Mouse (Mus musculus): ENCODE results near the gene Zhx3.

Zhx3 gene

DNA sequence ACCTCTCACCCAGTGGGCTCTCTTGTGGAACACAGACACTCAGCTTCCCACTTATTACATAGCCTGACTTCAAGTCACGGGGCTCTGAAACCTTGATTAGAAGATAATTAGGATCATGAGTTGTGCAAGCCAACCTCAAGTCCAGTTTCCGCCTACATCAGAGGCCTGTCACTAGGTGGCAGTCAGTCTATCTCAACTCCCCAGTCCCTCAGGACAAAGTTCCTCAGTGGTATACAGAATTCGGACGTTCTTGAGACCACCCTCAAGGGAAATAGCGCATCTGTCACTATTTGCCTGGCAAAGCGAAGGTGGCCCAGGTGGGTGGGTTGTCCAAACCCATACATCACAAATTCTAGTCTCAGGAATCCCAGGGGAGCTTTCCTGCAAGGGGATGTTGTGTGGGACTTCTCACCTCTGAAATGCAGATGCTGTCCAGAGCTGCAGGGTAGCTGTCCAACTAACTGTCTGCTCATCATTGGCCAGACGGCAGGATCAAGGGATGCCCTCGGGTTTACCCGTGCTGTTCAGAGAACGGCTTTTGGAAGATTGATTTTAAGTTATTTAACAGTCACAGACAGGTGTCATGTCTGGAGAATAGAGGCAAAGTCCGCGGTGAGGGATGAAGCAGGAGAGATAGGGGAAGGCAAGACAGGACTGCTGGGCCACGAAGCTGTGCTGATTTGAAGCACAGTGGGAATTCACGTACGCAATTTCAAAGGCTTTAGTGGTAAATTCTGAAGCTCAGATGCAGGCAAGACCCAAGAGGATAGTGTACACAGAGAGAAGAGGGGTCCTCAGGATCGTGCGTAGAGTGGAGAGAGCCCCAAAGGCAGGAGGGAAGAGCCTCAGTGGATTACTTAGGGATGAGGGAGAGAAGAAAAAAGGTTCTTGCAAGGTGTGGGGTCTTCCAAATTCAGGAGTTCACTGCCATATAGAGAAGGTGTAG is 142.7 kb downstream of the Zhx3 start:
- no peak for DNase-seq (ENCODE audit: low spot score)

DNA sequence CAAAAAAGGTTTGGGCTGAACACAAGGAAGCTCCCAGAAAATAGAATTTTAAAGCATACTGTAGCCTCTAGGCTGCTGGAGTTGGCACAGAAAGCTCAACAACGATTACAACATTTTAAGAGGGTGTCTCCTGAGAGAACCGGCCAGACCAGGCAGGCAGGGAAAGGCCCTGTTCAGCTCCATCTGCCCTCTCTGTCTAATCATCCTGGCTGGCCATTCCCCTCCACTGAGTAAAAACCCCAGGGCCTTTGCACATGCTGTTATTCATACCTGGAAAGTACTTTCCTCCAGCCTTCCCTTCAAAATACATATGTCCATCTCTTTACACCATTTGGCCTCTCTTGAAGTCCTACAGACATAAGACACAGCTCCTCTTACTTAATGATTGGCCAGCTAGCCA is 143.4 kb downstream of the Zhx3 start:
- DNase-seq (ENCODE audit: low spot score) = no peak

GRCm38 (mm10) chr2:160728972-160729371 is 143.8 kb downstream of the Zhx3 start:
- no peak for DNase-seq (ENCODE audit: low spot score)

DNA sequence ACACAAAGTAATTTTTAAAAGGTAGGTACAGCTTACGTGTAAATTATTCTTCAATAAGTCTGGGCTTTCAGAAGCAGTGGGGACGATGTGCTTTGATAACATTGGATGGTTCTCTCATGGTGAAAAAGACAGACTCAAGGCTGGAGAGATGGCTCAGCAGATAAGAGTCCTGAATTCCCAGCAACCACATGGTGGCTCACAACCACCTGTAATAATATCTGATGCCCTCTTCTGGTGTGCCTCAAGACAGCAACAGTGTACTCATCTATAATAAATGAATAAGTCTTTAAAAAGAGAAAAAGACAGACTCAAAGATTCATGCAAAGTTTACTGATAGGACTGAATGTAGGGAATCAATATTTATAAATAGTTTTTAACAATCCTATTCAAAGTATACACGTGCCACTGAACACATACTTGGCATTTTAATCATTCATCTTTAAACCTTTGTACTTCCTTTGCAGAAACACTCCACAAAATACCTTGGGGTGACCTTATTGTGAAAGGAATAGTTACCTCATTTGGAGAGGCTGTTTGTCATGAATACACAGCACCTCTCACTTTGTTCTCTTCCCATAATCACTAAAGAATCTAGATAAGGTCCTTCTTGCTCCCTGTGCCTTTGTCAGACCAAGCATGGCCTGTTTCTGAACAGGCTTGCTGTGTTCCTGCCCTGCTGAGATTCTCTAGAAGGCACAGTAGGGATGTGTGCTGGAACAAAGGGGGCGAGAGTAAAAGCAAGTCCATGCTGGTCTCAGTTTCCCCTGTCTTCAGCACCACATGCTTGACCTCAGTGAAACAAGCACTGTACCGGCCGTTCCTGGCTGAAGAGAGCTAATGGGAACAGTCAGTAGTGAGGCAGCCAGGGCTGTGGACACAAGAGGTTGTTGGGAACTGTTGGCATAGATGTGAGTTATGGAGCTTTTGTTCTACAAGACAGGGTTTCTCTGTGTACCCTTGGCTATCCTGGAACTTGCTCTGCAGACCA is 146.6 kb downstream of the Zhx3 start:
- no peak for DNase-seq (ENCODE audit: low spot score)

DNA sequence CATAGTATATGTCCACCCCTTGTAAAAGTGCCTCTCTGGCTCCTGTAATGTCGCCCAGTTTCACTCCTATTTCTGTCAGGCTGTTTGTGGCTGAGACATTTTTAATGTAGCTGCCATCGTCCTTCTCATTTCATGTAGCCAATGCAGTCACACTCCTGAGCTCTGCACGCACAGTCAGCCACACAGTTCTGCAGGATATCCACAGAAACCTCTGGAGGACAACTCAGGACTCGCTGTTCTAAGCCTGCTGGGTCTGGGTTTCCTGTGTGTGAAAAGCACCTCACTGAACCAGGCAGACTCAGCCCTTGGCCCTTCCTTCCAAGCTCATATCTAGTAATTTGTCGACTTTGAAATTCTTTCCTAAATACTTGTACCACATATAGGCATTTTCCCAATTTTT is 148.3 kb downstream of the Zhx3 start:
- DNase-seq (ENCODE audit: low spot score) = no peak

GRCm38 (mm10) chr2:160723613-160724375 is 149.0 kb downstream of the Zhx3 start:
- no peak for DNase-seq (ENCODE audit: low spot score)

GRCm38 (mm10) chr2:160722714-160723113 is 150.1 kb downstream of the Zhx3 start:
- DNase-seq (ENCODE audit: low spot score) = no peak

- no peak for DNase-seq (ENCODE audit: low spot score)
Measured at GRCm38 (mm10) chr2:160718811-160719210, 154.0 kb downstream of the Zhx3 start.

GRCm38 (mm10) chr2:160717269-160717668 is 155.5 kb downstream of the Zhx3 start:
- no peak for DNase-seq (ENCODE audit: low spot score)

- no peak for DNase-seq (ENCODE audit: low spot score)
Measured at GRCm38 (mm10) chr2:160715463-160716030, 157.3 kb downstream of the Zhx3 start.

GRCm38 (mm10) chr2:160707673-160708072 is 165.1 kb downstream of the Zhx3 start:
- no peak for DNase-seq (ENCODE audit: low spot score)

DNA sequence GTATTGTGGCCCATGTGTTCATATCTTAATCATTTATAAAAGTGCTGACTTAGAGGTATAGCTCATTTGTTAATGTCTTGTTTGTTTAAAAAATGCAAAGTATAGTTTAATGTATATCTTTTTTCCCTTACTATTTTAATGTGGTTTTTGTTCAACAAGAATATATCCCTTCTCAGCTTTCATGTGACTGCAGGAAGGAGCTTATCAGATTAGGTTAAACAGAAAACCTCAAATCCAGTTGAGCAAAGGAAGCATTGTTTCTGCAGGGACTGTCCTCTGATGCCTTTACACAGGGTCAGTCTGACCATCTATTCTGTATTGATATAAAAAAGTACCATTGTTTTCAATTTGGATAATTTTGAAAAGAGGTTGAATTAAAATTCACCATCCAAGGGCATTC is 170.0 kb downstream of the Zhx3 start:
- DNase-seq (ENCODE audit: low spot score) = no peak

- DNase-seq (ENCODE audit: low spot score) = no peak
Measured at GRCm38 (mm10) chr2:160701603-160702002, 171.2 kb downstream of the Zhx3 start.

- no peak for DNase-seq (ENCODE audit: low spot score)
Measured at GRCm38 (mm10) chr2:160700271-160700670, 172.5 kb downstream of the Zhx3 start.
